Mouse (Mus musculus) frontal cortex, postnatal 25 days (tissue): ENCODE data around the gene Tbc1d16.
"Not testable (repeated sequence)": the region's sequence is repeated elsewhere in the genome, so short reads cannot be mapped to it uniquely, and the experiment has no call there.

Experiments used
- DNase-seq, 2 experiments: peaks; one replicate each; pipeline ENCODE4 v3.0.0; 2022; ENCODE audit warnings: low spot score in 2 of 2

Gene Tbc1d16

GRCm38 (mm10) chr11:119228091-119228781, at the start of gene Tbc1d16, which contains the start of gene Ccdc40:
TSS of gene Tbc1d16 (minus strand) at chr11:119228499.
TSS of gene Ccdc40 (plus strand) at chr11:119228572.
- peak in 1 of 2 experiments; percentile 39 for DNase-seq

- no peak for DNase-seq
Observed at GRCm38 (mm10) chr11:119273186-119273930, 45.1 kb upstream of the Tbc1d16 start.

GRCm38 (mm10) chr11:119272492-119272891, 44.2 kb upstream of the Tbc1d16 start:
- not testable (repeated sequence) for DNase-seq

GRCm38 (mm10) chr11:119268557-119269195, 40.4 kb upstream of the Tbc1d16 start:
- peak; percentile 36 to 56 for DNase-seq

- peak; percentile 96 to 98 for DNase-seq
Observed at GRCm38 (mm10) chr11:119267768-119268556, 39.7 kb upstream of the Tbc1d16 start, which contains the start of gene Gaa. TSS of gene Gaa (plus strand) at chr11:119267887.

- no peak for DNase-seq
Observed at GRCm38 (mm10) chr11:119267241-119267674, 39.0 kb upstream of the Tbc1d16 start.

GRCm38 (mm10) chr11:119265811-119266210, 37.5 kb upstream of the Tbc1d16 start:
- no peak for DNase-seq

GRCm38 (mm10) chr11:119264413-119264812, 36.1 kb upstream of the Tbc1d16 start:
- DNase-seq, result no peak

GRCm38 (mm10) chr11:119259977-119260376, 31.7 kb upstream of the Tbc1d16 start:
- DNase-seq, result no peak

- DNase-seq, result peak; percentile 41 to 42
Observed at GRCm38 (mm10) chr11:119258572-119259322, 30.4 kb upstream of the Tbc1d16 start.

- DNase-seq, result no peak
Observed at GRCm38 (mm10) chr11:119258216-119258571, 29.9 kb upstream of the Tbc1d16 start.

- DNase-seq, result not testable (repeated sequence)
Observed at GRCm38 (mm10) chr11:119256557-119256956, 28.3 kb upstream of the Tbc1d16 start.

GRCm38 (mm10) chr11:119252854-119253541, 24.7 kb upstream of the Tbc1d16 start:
- DNase-seq, result no peak

- no peak for DNase-seq
Observed at GRCm38 (mm10) chr11:119250998-119251397, 22.7 kb upstream of the Tbc1d16 start.

- peak in 1 of 2 experiments; percentile 23 for DNase-seq
Observed at GRCm38 (mm10) chr11:119249011-119249410, 20.7 kb upstream of the Tbc1d16 start.

GRCm38 (mm10) chr11:119245543-119245942, 17.2 kb upstream of the Tbc1d16 start:
- not testable (repeated sequence) for DNase-seq

GRCm38 (mm10) chr11:119239480-119239879, 11.2 kb upstream of the Tbc1d16 start:
- DNase-seq, result no peak

GRCm38 (mm10) chr11:119238305-119238721, 10.0 kb upstream of the Tbc1d16 start:
- DNase-seq, result no peak

- DNase-seq, result no peak
Observed at GRCm38 (mm10) chr11:119237568-119238304, 9.4 kb upstream of the Tbc1d16 start.
